Mouse (Mus musculus) liver, embryonic 14.5 days (tissue): Measurements from ENCODE around the gene Agpat2.

Experiments used
- CTCF ChIP-seq: IDR thresholded peaks from 2 replicates; pipeline ENCODE4 v1.5.1; 2016; ENCODE audit warnings: antibody characterized with exemption, low read depth, control low read depth
- EP300 ChIP-seq: IDR thresholded peaks from 2 replicates; pipeline ENCODE4 v1.6.1; 2016; ENCODE audit warnings: antibody characterized with exemption, low read depth

DNA sequence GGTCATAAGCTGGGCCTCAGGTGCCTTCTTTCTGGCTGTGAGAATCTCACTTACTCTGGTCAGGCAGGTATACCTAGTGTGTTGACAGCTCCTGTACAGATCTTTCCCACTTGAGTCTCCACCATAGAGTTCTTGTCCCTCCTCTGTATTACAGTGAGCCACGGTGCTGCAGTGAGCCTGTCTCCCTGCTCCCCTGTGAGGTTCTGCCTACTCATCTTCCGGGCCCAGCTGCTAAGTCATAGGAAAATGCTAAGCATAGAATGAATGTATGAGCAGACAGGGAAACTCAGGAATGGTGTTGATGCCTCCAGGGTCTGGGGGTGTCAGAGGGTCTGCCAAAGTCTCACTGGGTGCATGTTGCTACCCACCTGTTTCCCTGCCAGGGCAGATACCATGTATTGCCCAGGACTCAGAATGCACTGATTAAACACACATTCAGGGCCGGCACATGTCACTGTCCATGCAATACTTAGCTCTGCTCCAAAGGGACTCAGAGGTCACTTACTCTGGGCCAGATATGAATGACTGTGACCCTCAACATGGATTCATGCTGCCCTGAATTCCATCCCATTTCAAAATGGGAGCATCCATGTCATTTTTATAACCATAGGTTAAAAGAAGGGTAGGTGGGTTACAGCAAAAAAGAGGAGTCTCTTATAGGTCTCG lies 11.4 kb upstream of the Agpat2 start:
- TF ChIP-seq CTCF (no peak), EP300 (no peak)
